Mouse (Mus musculus): ENCODE results near the gene Tsnaxip1.

Gene Tsnaxip1

GRCm38 (mm10) chr8:105826861-105827848 is at the start of gene Tsnaxip1, which contains the start of gene Ranbp10:
Gene Tsnaxip1 (plus strand): TSS chr8:105827731.
Gene Ranbp10 (minus strand): TSS chr8:105827350.
- peak; percentile 93 to 99 for DNase-seq

- DNase-seq = no peak
Observed at GRCm38 (mm10) chr8:105777833-105778232, 49.7 kb upstream of the Tsnaxip1 start.

GRCm38 (mm10) chr8:105780298-105780697 is 47.2 kb upstream of the Tsnaxip1 start:
- DNase-seq = no peak

GRCm38 (mm10) chr8:105788241-105788640 is 39.3 kb upstream of the Tsnaxip1 start:
- DNase-seq = peak; percentile 27 to 36

DNA sequence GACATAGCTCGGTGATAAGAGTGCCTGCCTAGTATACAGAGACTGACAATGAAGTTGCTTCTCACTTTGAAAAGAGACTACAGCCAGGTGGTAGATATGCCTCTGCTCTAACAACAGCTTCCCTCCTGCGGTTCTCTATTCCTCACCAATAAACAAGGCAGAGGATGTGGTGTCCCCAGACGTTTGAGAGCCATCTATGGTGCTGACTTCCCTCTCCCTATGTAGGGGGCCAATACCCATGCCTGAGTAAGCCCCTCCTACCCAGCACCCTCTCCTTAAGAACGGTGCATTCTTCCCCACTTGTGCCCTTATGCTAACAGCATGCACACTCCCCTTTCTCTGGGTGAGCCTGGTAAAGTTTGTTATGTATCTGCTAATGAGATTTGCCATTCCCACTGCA is 38.6 kb upstream of the Tsnaxip1 start:
- DNase-seq = no peak

DNA sequence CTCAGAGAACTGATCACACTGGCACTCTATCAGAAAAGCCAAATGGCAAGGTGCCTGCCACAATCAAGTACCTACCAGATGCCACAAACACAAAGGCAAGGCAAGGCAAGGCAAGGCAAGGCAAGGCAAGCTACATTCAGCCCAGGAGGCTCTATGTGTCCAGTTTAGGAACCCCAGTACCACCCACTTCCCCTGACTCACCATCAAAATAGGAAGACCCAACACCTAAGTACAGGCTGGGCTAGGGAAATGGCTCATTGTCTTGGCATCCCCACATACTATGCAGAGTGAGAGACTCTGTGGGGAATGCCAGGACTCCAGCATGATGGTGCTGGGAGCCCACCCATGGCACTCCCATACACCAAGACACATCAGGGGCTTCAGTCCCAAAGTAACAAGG is 37.9 kb upstream of the Tsnaxip1 start:
- no peak for DNase-seq

DNA sequence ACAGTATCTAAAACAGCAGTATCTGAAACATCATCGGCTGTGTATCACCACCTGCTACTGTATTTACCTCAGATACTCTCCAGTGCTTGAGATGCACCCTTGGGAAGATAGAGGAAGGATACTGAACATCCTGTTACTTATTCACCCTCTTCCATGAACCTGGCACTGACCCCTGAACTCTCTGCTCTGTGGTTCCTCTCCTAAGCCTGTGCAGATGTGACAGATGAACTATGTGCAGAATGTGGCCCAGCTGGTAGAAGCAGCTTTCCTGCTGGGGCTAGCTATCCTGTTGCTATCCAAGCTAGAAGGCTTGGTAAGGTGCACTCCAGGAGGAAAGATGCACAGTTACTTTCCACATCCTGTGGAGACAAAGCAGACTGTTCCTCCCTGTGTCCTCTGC is 34.2 kb upstream of the Tsnaxip1 start:
- DNase-seq = no peak

- no peak for DNase-seq
Observed at GRCm38 (mm10) chr8:105794009-105794598, 33.4 kb upstream of the Tsnaxip1 start.

GRCm38 (mm10) chr8:105795785-105796184 is 31.7 kb upstream of the Tsnaxip1 start:
- DNase-seq = no peak

- DNase-seq = no peak
Observed at GRCm38 (mm10) chr8:105798408-105798807, 29.1 kb upstream of the Tsnaxip1 start.

GRCm38 (mm10) chr8:105799091-105799812 is 28.3 kb upstream of the Tsnaxip1 start:
- peak; percentile 59 to 70 for DNase-seq

DNA sequence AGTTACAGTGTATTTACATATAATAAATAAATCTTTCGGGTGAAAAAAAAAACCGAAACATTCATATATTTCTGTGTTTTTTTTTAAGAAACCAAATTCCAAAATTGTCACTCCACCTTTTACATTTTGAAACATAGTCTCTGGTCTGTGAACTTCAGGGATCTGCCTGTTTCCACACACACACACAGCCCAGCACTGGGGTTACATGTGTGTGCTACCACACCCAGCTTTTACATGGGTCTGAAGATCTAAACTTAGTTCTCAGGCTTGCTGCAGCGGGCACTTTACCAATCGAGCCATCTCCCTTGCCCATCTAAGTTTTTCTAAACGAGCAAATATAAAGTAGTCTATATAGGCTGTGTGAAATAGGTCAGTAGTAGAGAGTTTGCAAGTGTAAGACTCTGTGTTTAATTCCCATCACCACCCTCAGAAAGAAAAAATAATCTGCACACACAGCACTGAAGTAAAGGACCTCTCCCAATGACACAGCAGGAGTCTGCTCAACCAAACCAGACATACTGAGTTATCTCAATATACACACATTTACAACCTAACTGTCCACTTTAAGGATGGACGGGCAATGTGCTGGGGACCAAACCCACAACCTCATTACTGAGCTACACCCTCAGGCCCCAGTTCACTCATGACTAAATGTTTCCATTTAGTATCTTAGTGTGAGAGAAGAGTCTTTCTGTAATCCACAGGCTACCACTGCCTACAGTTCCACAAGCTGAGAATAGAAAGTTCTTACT is 26.2 kb upstream of the Tsnaxip1 start:
- no peak for DNase-seq

GRCm38 (mm10) chr8:105804797-105805196 is 22.7 kb upstream of the Tsnaxip1 start:
- DNase-seq = no peak

- DNase-seq = no peak
Observed at GRCm38 (mm10) chr8:105805346-105805745, 22.2 kb upstream of the Tsnaxip1 start.

GRCm38 (mm10) chr8:105805964-105806363 is 21.6 kb upstream of the Tsnaxip1 start:
- no peak for DNase-seq

DNA sequence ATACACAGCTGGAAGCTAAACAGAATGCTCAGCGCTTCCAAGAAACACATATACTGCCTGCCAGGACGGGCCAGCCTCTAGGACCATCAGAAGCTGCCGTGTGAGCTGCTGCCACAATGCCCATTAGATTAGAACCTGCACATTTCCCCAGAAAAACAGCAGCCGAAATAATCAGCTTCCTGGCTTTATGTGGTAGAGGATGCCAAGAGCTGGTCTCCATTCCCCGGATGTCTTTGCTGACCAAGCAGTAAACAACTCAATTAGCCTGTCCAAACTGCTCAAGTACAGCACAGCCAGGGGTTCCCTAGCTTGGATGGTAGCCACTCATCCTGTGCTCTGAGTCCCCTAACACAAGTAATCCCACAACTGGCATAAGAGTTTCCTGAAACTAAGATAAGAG is 19.8 kb upstream of the Tsnaxip1 start:
- DNase-seq = no peak

GRCm38 (mm10) chr8:105808480-105808879 is 19.1 kb upstream of the Tsnaxip1 start:
- DNase-seq = no peak

DNA sequence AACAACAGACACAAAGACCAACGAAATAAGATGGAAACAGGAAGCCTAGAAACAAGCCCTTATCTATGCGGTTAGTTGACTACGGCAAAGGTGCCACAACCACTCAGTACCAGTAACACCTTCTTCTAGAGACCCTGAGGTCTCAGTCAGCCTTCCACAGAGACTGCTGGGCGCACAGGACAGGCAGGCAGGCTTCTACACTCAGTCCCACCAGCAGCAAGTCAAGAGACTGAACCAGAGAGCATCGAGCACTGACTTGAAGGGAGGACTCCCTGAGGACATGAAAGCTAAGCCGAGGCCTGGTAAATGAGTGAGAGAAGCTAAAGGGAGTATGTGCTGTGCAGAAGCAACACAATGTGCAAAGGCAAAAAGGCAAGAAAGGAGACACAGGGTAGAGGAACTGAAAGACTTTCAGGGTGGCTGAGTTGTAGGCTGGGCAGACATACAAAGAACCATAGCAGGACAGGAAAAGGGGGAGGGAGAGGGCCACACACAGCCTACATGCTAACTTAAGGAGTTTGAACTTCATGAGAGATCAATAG is 17.2 kb upstream of the Tsnaxip1 start:
- no peak for DNase-seq

DNA sequence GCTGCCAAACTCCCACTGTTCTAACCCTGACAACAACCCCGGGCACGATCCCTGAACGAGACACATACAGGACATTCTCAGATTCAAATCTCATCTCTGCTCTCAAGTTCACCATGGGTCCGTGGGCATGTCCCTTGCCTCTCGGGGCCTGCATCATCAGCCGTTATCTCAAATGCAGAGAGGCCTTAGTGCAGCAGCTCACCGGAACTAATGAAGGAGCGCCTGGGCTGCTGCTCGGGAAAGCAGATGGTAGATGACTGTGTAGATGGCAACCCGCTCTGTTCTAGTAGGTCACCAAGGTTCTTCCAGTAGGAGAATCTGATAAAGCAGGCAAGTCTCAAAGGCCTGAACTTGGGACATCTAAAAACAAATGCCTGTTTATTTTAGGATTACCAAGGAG is 16.5 kb upstream of the Tsnaxip1 start:
- DNase-seq = peak; percentile 53 to 59

GRCm38 (mm10) chr8:105811543-105811942 is 16.0 kb upstream of the Tsnaxip1 start:
- DNase-seq = no peak

GRCm38 (mm10) chr8:105812511-105812910 is 15.0 kb upstream of the Tsnaxip1 start:
- DNase-seq = no peak

DNA sequence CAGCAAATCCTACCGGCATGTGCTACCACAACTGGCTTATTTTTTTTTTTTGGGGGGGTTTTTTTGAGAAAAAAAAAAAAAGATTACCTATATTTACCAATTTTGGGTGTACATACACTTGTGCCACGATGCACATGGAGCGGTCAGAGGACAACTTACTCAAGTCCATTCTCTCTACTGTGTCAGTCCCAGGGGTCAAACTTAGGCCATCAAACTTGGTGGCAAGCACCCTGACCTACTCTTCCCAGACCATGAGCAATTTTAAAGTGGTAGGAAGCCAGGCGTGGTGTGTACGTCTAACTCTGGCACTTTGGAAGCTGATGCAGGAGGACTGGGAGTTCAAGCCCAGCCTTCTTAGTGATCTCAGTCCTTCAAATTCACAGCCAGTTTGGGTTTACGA is 14.3 kb upstream of the Tsnaxip1 start:
- DNase-seq = no peak

Data from cerebellum, adult 18-20 months (tissue).